Mouse (Mus musculus): ENCODE results near the gene Zbtb40. TPM values are rescaled to one million over a fixed set of nuclear protein-coding genes. Genes with fewer than 3 reads are reported as not detected.

Zbtb40 gene
- total and polyA plus RNA-seq, 3 experiments, result 2.7 to 7.1 (median 6.7) TPM

- no peaks in the 10 kb centered on the region for H3K36me3 ChIP-seq (replicated peaks in 1 of 2; ENCODE audit: control insufficient read depth in 1 of 2, insufficient read depth in 1 of 2, low read length in 1 of 2)
- H3K27me3 ChIP-seq (replicated peaks), result peaks cover 83% of the 10 kb centered on the region
- no peak overlapping the region for H3K4me2 ChIP-seq (ENCODE audit: insufficient read depth, low read depth, poor library complexity, severe bottlenecking)
- H3K27ac ChIP-seq (ENCODE audit: insufficient read depth, low read depth), result no peak overlapping the region
- H3K4me3 ChIP-seq (replicated peaks in 1 of 3; ENCODE audit: low read depth in 2 of 3, low read length in 2 of 3, poor library complexity in 1 of 3), result no peak overlapping the region
- in situ Hi-C loops (cut with MboI; ENCODE audit: low pct_ligation_motif_present, low pct_unique_long_range_greater_than_20kb, low sequenced_read_pairs), result loop anchor here (25.0 kb wide), 1 partner anchor 341 kb away; the partner anchor contains the start of gene Cela3b
- H3K9ac ChIP-seq (ENCODE audit: insufficient read depth, low read depth), result no peak overlapping the region
- peaks cover 0 to 6% of the 10 kb centered on the region in 2 experiments; a peak in 1 of 4 replicates for H3K4me1 ChIP-seq (ENCODE audit: control insufficient read depth in 1 of 2, insufficient read depth in 2 of 2)
- TF ChIP-seq SMC3 (IDR thresholded peaks at IDR 0.05; ENCODE audit: low read depth, low read length) (no peak), JUN (IDR thresholded peaks at IDR 0.05; ENCODE audit: insufficient read depth, low read depth, low read length) (no peak), RCOR1 (conservative IDR thresholded peaks at IDR 0.05; ENCODE audit: low read depth, low read length) (no peak), KAT2A (IDR thresholded peaks at IDR 0.05; ENCODE audit: insufficient replicate concordance, low read length) (no peak), SIN3A (IDR thresholded peaks at IDR 0.05; ENCODE audit: low read length) (no peak), JUND (conservative IDR thresholded peaks at IDR 0.05; ENCODE audit: low read depth, low read length) (no peak), MAFK (IDR thresholded peaks at IDR 0.05; ENCODE audit: insufficient replicate concordance, low read length) (no peak), IRF4 (IDR thresholded peaks at IDR 0.05; ENCODE audit: low read depth, low read length) (no peak), TBP (conservative IDR thresholded peaks at IDR 0.05; ENCODE audit: low read depth, low read length) (no peak)
- H3K9me3 ChIP-seq (replicated peaks; ENCODE audit: low read length), result peaks cover 32% of the 10 kb centered on the region
- no peaks in the 10 kb centered on the region for H3K79me2 ChIP-seq (replicated peaks; ENCODE audit: control insufficient read depth, extremely low read depth, insufficient read depth, poor library complexity, severe bottlenecking)
- dilution Hi-C loops (cut with MboI; ENCODE audit: extremely low pct_ligation_motif_present, extremely low pct_unique_long_range_greater_than_20kb, low sequenced_read_pairs), result no loop called here
- DNase-seq (ENCODE audit: extremely low read depth), result no peak
These were observed 47.8 kb upstream of the Zbtb40 start for GRCm38 (mm10) chr4:137096353-137096752.

- Histone ChIP-seq H3K27ac (ENCODE audit: insufficient read depth, low read depth) (no peak overlapping the region), H3K27me3 (replicated peaks) (peaks cover 96% of the 10 kb centered on the region), H3K4me2 (ENCODE audit: insufficient read depth, low read depth, poor library complexity, severe bottlenecking) (no peak overlapping the region), H3K9me3 (replicated peaks; ENCODE audit: low read length) (no peaks in the 10 kb centered on the region), H3K36me3 (replicated peaks in 1 of 2; ENCODE audit: control insufficient read depth in 1 of 2, insufficient read depth in 1 of 2, low read length in 1 of 2) (no peaks in the 10 kb centered on the region), H3K9ac (ENCODE audit: insufficient read depth, low read depth) (no peak overlapping the region), H3K4me1 (ENCODE audit: control insufficient read depth in 1 of 2, insufficient read depth in 2 of 2) (peaks cover 0 to 8% of the 10 kb centered on the region in 2 experiments; a peak in 2 of 4 replicates), H3K4me3 (replicated peaks in 1 of 3; ENCODE audit: low read depth in 2 of 3, low read length in 2 of 3, poor library complexity in 1 of 3) (no peak overlapping the region), H3K79me2 (replicated peaks; ENCODE audit: control insufficient read depth, extremely low read depth, insufficient read depth, poor library complexity, severe bottlenecking) (no peaks in the 10 kb centered on the region)
- TF ChIP-seq USF2 (conservative IDR thresholded peaks at IDR 0.05; ENCODE audit: low read depth, low read length) (no peak), MAX (IDR thresholded peaks at IDR 0.05; ENCODE audit: low read length) (peak; percentile 63; the same call in 1 of the 2 replicates), SIN3A (IDR thresholded peaks at IDR 0.05; ENCODE audit: low read length) (no peak), MYC (IDR thresholded peaks at IDR 0.05; ENCODE audit: low read depth, low read length) (no peak), JUN (IDR thresholded peaks at IDR 0.05; ENCODE audit: insufficient read depth, low read depth, low read length) (no peak), TBP (conservative IDR thresholded peaks at IDR 0.05; ENCODE audit: low read depth, low read length) (no peak), EP300 (IDR thresholded peaks at IDR 0.05; ENCODE audit: low read length) (no peak), IRF4 (IDR thresholded peaks at IDR 0.05; ENCODE audit: low read depth, low read length) (no peak), MXI1 (IDR thresholded peaks at IDR 0.05; ENCODE audit: low read depth, low read length) (no peak), CTCF (conservative IDR thresholded peaks at IDR 0.05 in 1 of 2, IDR thresholded peaks at IDR 0.05 in 1 of 2; ENCODE audit: low read depth in 2 of 2, low read length in 2 of 2) (peak in 1 of 2 experiments; percentile 21; a peak in 1 of 4 replicates)
- in situ Hi-C loops (cut with MboI; ENCODE audit: low pct_ligation_motif_present, low pct_unique_long_range_greater_than_20kb, low sequenced_read_pairs) (loop anchor here (25.0 kb wide), 1 partner anchor 352 kb away; the partner anchor contains the start of gene Cela3b), dilution Hi-C loops (cut with MboI; ENCODE audit: extremely low pct_ligation_motif_present, extremely low pct_unique_long_range_greater_than_20kb, low sequenced_read_pairs) (no loop called here)
- DNase-seq (ENCODE audit: extremely low read depth), result peak; percentile 13
These were observed 36.6 kb upstream of the Zbtb40 start for GRCm38 (mm10) chr4:137085083-137085810.

All from CH12.LX (cell line).